In genomic region chr2:120403986-120404822, GRCm38 (mm10) we compare ENCODE assay signal across 8 mouse cellular contexts. TPM values are rescaled to one million over a fixed set of nuclear protein-coding genes. Genes with fewer than 3 reads are reported as not detected.
DNase-seq lines count a peak whose midpoint lies in the region; ATAC-seq and TF ChIP-seq lines count a peak whose summit lies in the region.

Gene Tmem87a (minus strand): TSS chr2:120404113.

- peak within 1 kb of the TSS; percentile 87 for H3K4me3 ChIP-seq in bone marrow, adult 2 months (replicated peaks; ENCODE audit: control insufficient read depth, low read depth, low read length)
- peak within 1 kb of the TSS; percentile 90 for H3K4me3 ChIP-seq in embryonic facial prominence, embryonic 15.5 days (replicated peaks)
- peak within 1 kb of the TSS; percentile 80 for H3K4me3 ChIP-seq in limb, embryonic 14.5 days (replicated peaks; ENCODE audit: low read length)
- H3K4me3 ChIP-seq in midbrain, postnatal 0 days (ENCODE audit: low read depth, low read length), result peak within 1 kb of the TSS; percentile 54

- peak within 1 kb of the TSS; percentile 72 for H3K4me2 ChIP-seq in embryonic facial prominence, embryonic 15.5 days (replicated peaks)
- peak within 1 kb of the TSS; percentile 76 for H3K4me2 ChIP-seq in limb, embryonic 14.5 days (replicated peaks; ENCODE audit: low read depth, low read length, severe bottlenecking)
- H3K4me2 ChIP-seq in midbrain, postnatal 0 days (ENCODE audit: low read depth, low read length, poor library complexity, severe bottlenecking), result peak within 1 kb of the TSS; percentile 72

- H3K36me3 ChIP-seq in embryonic facial prominence, embryonic 15.5 days, result no peaks in the 10 kb centered on the region
- peaks cover 3% of the 10 kb centered on the region; the same call in 1 of the 2 replicates for H3K36me3 ChIP-seq in limb, embryonic 14.5 days (ENCODE audit: control insufficient read depth, insufficient read depth, low read length)
- no peaks in the 10 kb centered on the region for H3K36me3 ChIP-seq in midbrain, postnatal 0 days (ENCODE audit: insufficient read depth, low read length)

- H3K27ac ChIP-seq in bone marrow, adult 2 months (ENCODE audit: control insufficient read depth, insufficient read depth, low read depth, low read length, poor library complexity), result peak within 1 kb of the TSS; percentile 91
- H3K27ac ChIP-seq in embryonic facial prominence, embryonic 15.5 days (replicated peaks), result peak within 1 kb of the TSS; percentile 97
- H3K27ac ChIP-seq in limb, embryonic 14.5 days (replicated peaks; ENCODE audit: low read depth, low read length), result peak within 1 kb of the TSS; percentile 94
- H3K27ac ChIP-seq in midbrain, postnatal 0 days (ENCODE audit: low read depth, low read length), result peak within 1 kb of the TSS; percentile 79

- DNase-seq in 416B (ENCODE audit: low read depth), result peak; percentile 98
- peak; percentile 98 for DNase-seq in heart, adult 8-10 months (ENCODE audit: low spot score)
- DNase-seq in kidney, adult 9 months, result peak; percentile 97
- peak; percentile 97 for DNase-seq in limb, embryonic 14.5 days (ENCODE audit: low spot score)
- DNase-seq in midbrain, postnatal 0 days (ENCODE audit: low spot score), result peak; percentile 98
- peak; percentile 85 to 91 for DNase-seq in spleen, postnatal 14 days (ENCODE audit: low spot score in 2 of 2)

- H3K9ac ChIP-seq in embryonic facial prominence, embryonic 15.5 days, result peak within 1 kb of the TSS; percentile 69
- peak within 1 kb of the TSS; percentile 78 for H3K9ac ChIP-seq in limb, embryonic 14.5 days (ENCODE audit: low read depth, low read length, severe bottlenecking)
- peak within 1 kb of the TSS; percentile 71 for H3K9ac ChIP-seq in midbrain, postnatal 0 days (replicated peaks; ENCODE audit: low read length, poor library complexity, severe bottlenecking)

- H3K9me3 ChIP-seq in embryonic facial prominence, embryonic 15.5 days (replicated peaks), result no peaks in the 10 kb centered on the region
- H3K9me3 ChIP-seq in limb, embryonic 14.5 days (ENCODE audit: control insufficient read depth, low read length), result 0 out of 2 replicates have a peak, but pooled peaks cover 3% of the 10 kb centered on the region
- no peaks in the 10 kb centered on the region for H3K9me3 ChIP-seq in midbrain, postnatal 0 days (ENCODE audit: low read length)

- peak; percentile 99 for ATAC-seq in embryonic facial prominence, embryonic 15.5 days (ENCODE audit: insufficient number of reproducible peaks, low FRiP score, low TSS enrichment, low read depth)
- ATAC-seq in limb, embryonic 14.5 days (ENCODE audit: low FRiP score, low read depth), result peak; percentile 100
- peak; percentile 100 for ATAC-seq in midbrain, postnatal 0 days (ENCODE audit: low FRiP score)

- H3K4me1 ChIP-seq in bone marrow, adult 2 months (ENCODE audit: control insufficient read depth, insufficient read depth, low read length), result peaks cover 3% of the 10 kb centered on the region
- peaks cover 10% of the 10 kb centered on the region; the same call in 1 of the 2 replicates for H3K4me1 ChIP-seq in embryonic facial prominence, embryonic 15.5 days
- H3K4me1 ChIP-seq in limb, embryonic 14.5 days (ENCODE audit: control insufficient read depth, insufficient read depth, low read length), result peaks cover 17% of the 10 kb centered on the region
- H3K4me1 ChIP-seq in midbrain, postnatal 0 days (ENCODE audit: insufficient read depth, low read length), result peaks cover 3% of the 10 kb centered on the region; the same call in 1 of the 2 replicates

- no peaks in the 10 kb centered on the region for H3K27me3 ChIP-seq in embryonic facial prominence, embryonic 15.5 days
- H3K27me3 ChIP-seq in limb, embryonic 14.5 days (ENCODE audit: control insufficient read depth, insufficient read depth, low read length), result no peaks in the 10 kb centered on the region
- no peaks in the 10 kb centered on the region for H3K27me3 ChIP-seq in midbrain, postnatal 0 days (ENCODE audit: insufficient read depth, low read length)

- TF ChIP-seq CTCF in bone marrow, adult 2 months (IDR thresholded peaks at IDR 0.05; ENCODE audit: control insufficient read depth, insufficient read depth, low read length), result no peak
- TF ChIP-seq CTCF in midbrain, postnatal 0 days (IDR thresholded peaks at IDR 0.05), result 0 out of 2 replicates have a peak, but pooled peaks have one; percentile 14

- WGBS in bone marrow, adult 2 months, result under 1% methylated on average over 34 of the region's 34 CpGs
- WGBS in embryonic facial prominence, embryonic 15.5 days, result 1% methylated on average over 34 of the region's 34 CpGs
- 2% methylated on average over 34 of the region's 34 CpGs for WGBS in limb, embryonic 14.5 days
- WGBS in midbrain, postnatal 0 days, result under 1% methylated on average over 34 of the region's 34 CpGs

- peak; percentile 46; the same call in 1 of the 2 replicates for TF ChIP-seq POLR2A in bone marrow, adult 2 months (IDR thresholded peaks at IDR 0.05; ENCODE audit: borderline replicate concordance, control insufficient read depth, low read depth, low read length)
- TF ChIP-seq POLR2A in limb, embryonic 14.5 days (IDR thresholded peaks at IDR 0.05; ENCODE audit: borderline replicate concordance, extremely low read depth, insufficient read depth, insufficient read length), result no peak; the same call in 1 of the 2 replicates

RNA-seq across cellular contexts. Expression of gene Tmem87a, which starts in this region (rescaled TPM):
- 19.3 and 36.3 TPM in 2 replicates for polyA plus RNA-seq in bone marrow, adult 2 months (2011; ENCODE audit: insufficient read depth, insufficient read length, low replicate concordance, missing spikeins)
- polyA plus RNA-seq in embryonic facial prominence, embryonic 15.5 days (2015; fragmentation: Nextera tagmentation; extraction: Ambion mirVana), result 10.8 and 12.2 TPM in 2 replicates
- 10 to 100 TPM; 15.5 to 18.5 (median 16.5) TPM for total RNA-seq in heart, adult 8-10 months (2022)
- polyA plus RNA-seq in limb, embryonic 14.5 days (2012; rRNA removed), result 23.2 and 26.3 TPM in 2 replicates
- 11.3 and 12.6 TPM in 2 replicates for polyA plus RNA-seq in limb, embryonic 14.5 days (2014; fragmentation: Nextera tagmentation; extraction: Ambion mirVana)
- 28.6 and 37.5 TPM in 2 replicates for total RNA-seq in midbrain, postnatal 0 days (2014; rRNA removed)
- polyA plus RNA-seq in midbrain, postnatal 0 days (2015; fragmentation: Nextera tagmentation; extraction: Ambion mirVana), result 5.4 and 8.2 TPM in 2 replicates

Comparison
In these comparisons a context has a peak if more than half of its experiments do, and no peak if none do; other contexts are left out.
1. Peak in every context shown above with its lines: DNase-seq, ATAC-seq, H3K4me3 ChIP-seq and H3K27ac ChIP-seq.